Mouse (Mus musculus) kidney, adult 2 months (tissue): ENCODE results near the gene Sorbs1.
"Not testable (repeated sequence)": the region's sequence is repeated elsewhere in the genome, so short reads cannot be mapped to it uniquely, and the experiment has no call there.

ENCODE experiments used
- CTCF ChIP-seq: fragments of 200-500 bp; conservative IDR thresholded peaks from 2 replicates; pipeline ENCODE4 v1.5.1; 2011; ENCODE audit warnings: low read depth, mild to moderate bottlenecking, control low read depth, low read length, moderate library complexity, mixed read lengths; ENCODE audit not compliant: insufficient read depth, insufficient read length
- POLR2A ChIP-seq: fragments of 200-500 bp; IDR thresholded peaks from one replicate; pipeline ENCODE4 v1.6.1; 2011; ENCODE audit warnings: low read depth, low read length, control low read depth

GRCm38 (mm10) chr19:40561521-40561920 is 47.9 kb upstream of the Sorbs1 start:
- TF ChIP-seq CTCF, POLR2A: not testable (repeated sequence)
